In genomic region chr7:46667256-46667655, GRCm38 (mm10) we compare ENCODE assay signal across 8 mouse cellular contexts. TPM values are rescaled to one million over a fixed set of nuclear protein-coding genes. Genes with fewer than 3 reads are reported as not detected.
A peak's percentile ranks its signal among the peaks of the same experiment; 100 is the strongest.
DNase-seq lines count a peak whose midpoint lies in the region; ATAC-seq lines count a peak whose summit lies in the region.

No protein-coding gene starts in this region.

- no peaks in the 10 kb centered on the region for H3K36me3 ChIP-seq in embryonic facial prominence, embryonic 11.5 days (replicated peaks; ENCODE audit: control insufficient read depth, insufficient read depth, low read depth, low read length)
- H3K36me3 ChIP-seq in intestine, embryonic 16.5 days (ENCODE audit: control insufficient read depth, insufficient read depth, low read length): no peaks in the 10 kb centered on the region
- H3K36me3 ChIP-seq in neural tube, embryonic 12.5 days: no peaks in the 10 kb centered on the region

- no peaks in the 10 kb centered on the region for H3K27me3 ChIP-seq in embryonic facial prominence, embryonic 11.5 days (ENCODE audit: control insufficient read depth, insufficient read depth, low read length)
- peaks cover 11% of the 10 kb centered on the region; the same call in 1 of the 2 replicates for H3K27me3 ChIP-seq in intestine, embryonic 16.5 days (replicated peaks; ENCODE audit: control insufficient read depth, insufficient read depth, low read length)
- H3K27me3 ChIP-seq in neural tube, embryonic 12.5 days (replicated peaks): peaks cover 14% of the 10 kb centered on the region; the same call in 1 of the 2 replicates

- intact Hi-C loops in left cerebral cortex, postnatal 4 days (cut with DNase I): no loop called here
- intact Hi-C loops in left cerebral cortex, postnatal 25 days (cut with DNase I): no loop called here

- H3K4me3 ChIP-seq in embryonic facial prominence, embryonic 11.5 days (ENCODE audit: low read depth, low read length): no peak overlapping the region
- no peak overlapping the region for H3K4me3 ChIP-seq in intestine, embryonic 16.5 days (ENCODE audit: low read length)
- 0 out of 2 replicates have a peak overlapping the region, but pooled peaks have one; percentile 2 for H3K4me3 ChIP-seq in neural tube, embryonic 12.5 days

- DNase-seq in left cerebral cortex, postnatal 4 days: peak; percentile 25
- DNase-seq in left cerebral cortex, postnatal 25 days (ENCODE audit: low spot score in 2 of 2): no peak
- DNase-seq in embryonic facial prominence, embryonic 11.5 days (ENCODE audit: low spot score): peak; percentile 55
- no peak for DNase-seq in urinary bladder, postnatal 14 days (ENCODE audit: low spot score)
- DNase-seq in left cerebral cortex, adult 8-10 months (ENCODE audit: low spot score in 2 of 2): no peak
- no peak for DNase-seq in cerebellum, adult 9-11 months

- no peaks in the 10 kb centered on the region; the same call in 1 of the 2 replicates for H3K4me1 ChIP-seq in embryonic facial prominence, embryonic 11.5 days (ENCODE audit: control insufficient read depth, insufficient read depth, low read length)
- H3K4me1 ChIP-seq in intestine, embryonic 16.5 days (ENCODE audit: control insufficient read depth, insufficient read depth, low read length): 0 out of 2 replicates have a peak, but pooled peaks cover 2% of the 10 kb centered on the region
- 0 out of 2 replicates have a peak, but pooled peaks cover 7% of the 10 kb centered on the region for H3K4me1 ChIP-seq in neural tube, embryonic 12.5 days

- peak overlapping the region; percentile 39 for H3K4me2 ChIP-seq in embryonic facial prominence, embryonic 11.5 days (ENCODE audit: low read depth, low read length)
- peak overlapping the region; percentile 35 for H3K4me2 ChIP-seq in intestine, embryonic 16.5 days (ENCODE audit: low read depth, low read length)
- H3K4me2 ChIP-seq in neural tube, embryonic 12.5 days (replicated peaks): peak overlapping the region; percentile 45

- WGBS in embryonic facial prominence, embryonic 11.5 days: 1% methylated on average over 21 of the region's 21 CpGs
- 1% methylated on average over 21 of the region's 21 CpGs for WGBS in intestine, embryonic 16.5 days
- 2% methylated on average over 21 of the region's 21 CpGs for WGBS in neural tube, embryonic 12.5 days

- H3K9ac ChIP-seq in embryonic facial prominence, embryonic 11.5 days (replicated peaks; ENCODE audit: low read length): no peak overlapping the region
- no peak overlapping the region for H3K9ac ChIP-seq in intestine, embryonic 16.5 days (ENCODE audit: low read depth, low read length)
- H3K9ac ChIP-seq in neural tube, embryonic 12.5 days: no peak overlapping the region

- H3K9me3 ChIP-seq in embryonic facial prominence, embryonic 11.5 days (replicated peaks; ENCODE audit: control insufficient read depth, low read length): no peaks in the 10 kb centered on the region
- no peaks in the 10 kb centered on the region for H3K9me3 ChIP-seq in intestine, embryonic 16.5 days (ENCODE audit: control insufficient read depth, low read length)
- no peaks in the 10 kb centered on the region for H3K9me3 ChIP-seq in neural tube, embryonic 12.5 days

- H3K27ac ChIP-seq in embryonic facial prominence, embryonic 11.5 days (replicated peaks; ENCODE audit: low read depth, low read length): no peak overlapping the region
- no peak overlapping the region for H3K27ac ChIP-seq in intestine, embryonic 16.5 days (ENCODE audit: low read length)
- no peak overlapping the region for H3K27ac ChIP-seq in neural tube, embryonic 12.5 days

- no peak; the same call in 1 of the 2 replicates for ATAC-seq in embryonic facial prominence, embryonic 11.5 days (replicated peaks; ENCODE audit: insufficient number of reproducible peaks, low FRiP score, low TSS enrichment, low read depth)
- no peak for ATAC-seq in intestine, embryonic 16.5 days
- no peak for ATAC-seq in neural tube, embryonic 12.5 days (ENCODE audit: low FRiP score, low read depth)

RNA-seq across cellular contexts. Expression of gene Tph1, which starts 5.1 kb away (rescaled TPM):
- total RNA-seq in left cerebral cortex, postnatal 4 days (2021): under 1 TPM; 0.64 to 0.74 TPM
- total RNA-seq in left cerebral cortex, postnatal 25 days (2021): under 1 TPM; 0.21 to 0.32 TPM
- 0.29 and 0.66 TPM in 2 replicates for polyA plus RNA-seq in embryonic facial prominence, embryonic 11.5 days (2014; fragmentation: Nextera tagmentation; extraction: Ambion mirVana)
- 2.4 and 2.6 TPM in 2 replicates for polyA plus RNA-seq in intestine, embryonic 16.5 days (2015; fragmentation: Nextera tagmentation; extraction: Ambion mirVana)
- 0.93 and 1.7 TPM in 2 replicates for polyA plus RNA-seq in neural tube, embryonic 12.5 days (2016; fragmentation: Nextera tagmentation; extraction: Ambion mirVana)
- under 1 TPM; 0.23 to 0.80 (median 0.56) TPM for total RNA-seq in left cerebral cortex, adult 8-10 months (2022)

RNA-seq across cellular contexts. Expression of gene Sergef, which starts 27.6 kb away (rescaled TPM):
- 10 to 100 TPM; 62.2 to 69.4 TPM for total RNA-seq in left cerebral cortex, postnatal 4 days (2021)
- 10 to 100 TPM; 59.7 to 69.3 TPM for total RNA-seq in left cerebral cortex, postnatal 25 days (2021)
- polyA plus RNA-seq in embryonic facial prominence, embryonic 11.5 days (2014; fragmentation: Nextera tagmentation; extraction: Ambion mirVana): 10.8 and 11.6 TPM in 2 replicates
- polyA plus RNA-seq in intestine, embryonic 16.5 days (2015; fragmentation: Nextera tagmentation; extraction: Ambion mirVana): 14.6 and 14.7 TPM in 2 replicates
- 21.1 and 24.4 TPM in 2 replicates for polyA plus RNA-seq in neural tube, embryonic 12.5 days (2016; fragmentation: Nextera tagmentation; extraction: Ambion mirVana)
- total RNA-seq in left cerebral cortex, adult 8-10 months (2022): 10 to 100 TPM; 66.3 to 76.8 (median 71.3) TPM

RNA-seq across cellular contexts. Expression of gene Saal1, which starts 43.2 kb away (rescaled TPM):
- 10 to 100 TPM; 14.6 to 14.8 TPM for total RNA-seq in left cerebral cortex, postnatal 4 days (2021)
- total RNA-seq in left cerebral cortex, postnatal 25 days (2021): 1 to 10 TPM; 8.0 TPM
- 45.6 and 51.7 TPM in 2 replicates for polyA plus RNA-seq in embryonic facial prominence, embryonic 11.5 days (2014; fragmentation: Nextera tagmentation; extraction: Ambion mirVana)
- 22.9 and 25.4 TPM in 2 replicates for polyA plus RNA-seq in intestine, embryonic 16.5 days (2015; fragmentation: Nextera tagmentation; extraction: Ambion mirVana)
- 24.3 and 26.1 TPM in 2 replicates for polyA plus RNA-seq in neural tube, embryonic 12.5 days (2016; fragmentation: Nextera tagmentation; extraction: Ambion mirVana)
- 1 to 10 TPM; 7.4 to 9.9 (median 8.8) TPM for total RNA-seq in left cerebral cortex, adult 8-10 months (2022)

RNA-seq across cellular contexts. Expression of gene Saa3, which starts 48.2 kb away (rescaled TPM):
- total RNA-seq in left cerebral cortex, postnatal 4 days (2021): not detected
- total RNA-seq in left cerebral cortex, postnatal 25 days (2021): under 1 TPM in 1 of 2 experiments, not detected in 1; 0.16 TPM
- polyA plus RNA-seq in embryonic facial prominence, embryonic 11.5 days (2014; fragmentation: Nextera tagmentation; extraction: Ambion mirVana): not detected in 2 replicates
- polyA plus RNA-seq in intestine, embryonic 16.5 days (2015; fragmentation: Nextera tagmentation; extraction: Ambion mirVana): 1.0 and 1.4 TPM in 2 replicates
- 0.47 TPM in 1 of 2 replicates, not detected in the other for polyA plus RNA-seq in neural tube, embryonic 12.5 days (2016; fragmentation: Nextera tagmentation; extraction: Ambion mirVana)
- total RNA-seq in left cerebral cortex, adult 8-10 months (2022): under 1 TPM in 1 of 4 experiments, not detected in 3; 0.40 TPM

Comparison
In these comparisons a context has a peak if more than half of its experiments do, and no peak if none do; other contexts are left out.
1. DNase-seq: peak in left cerebral cortex, postnatal 4 days (single experiment) and embryonic facial prominence, embryonic 11.5 days (single experiment); none in left cerebral cortex, postnatal 25 days (0 of 2), urinary bladder, postnatal 14 days (single experiment), left cerebral cortex, adult 8-10 months (0 of 2) and cerebellum, adult 9-11 months (single experiment).
2. Peak in every context shown above with its lines, with median percentiles within 50 percentile points of each other: H3K4me2 ChIP-seq.